Mouse (Mus musculus) retina, adult 2 months (tissue): ENCODE results near the gene Fam49a.
"Not testable (repeated sequence)": the region's sequence is repeated elsewhere in the genome, so short reads cannot be mapped to it uniquely, and the experiment has no call there.

Experiments used
- DNase-seq: peaks from one replicate; pipeline ENCODE4 v3.0.0-alpha.2; 2012; ENCODE audit warnings: low read depth, low spot score

Gene Fam49a

GRCm38 (mm10) chr12:12261987-12262971 is at the start of gene Fam49a:
Gene Fam49a, plus strand, starts transcription at chr12:12262139.
- no peak for DNase-seq

- DNase-seq = no peak
Measured at GRCm38 (mm10) chr12:12213536-12213935, 48.4 kb upstream of the Fam49a start.

GRCm38 (mm10) chr12:12218947-12219346 is 43.0 kb upstream of the Fam49a start:
- DNase-seq = no peak

GRCm38 (mm10) chr12:12220755-12221496 is 41.0 kb upstream of the Fam49a start:
- DNase-seq = no peak

GRCm38 (mm10) chr12:12222585-12223290 is 39.2 kb upstream of the Fam49a start:
- no peak for DNase-seq

GRCm38 (mm10) chr12:12223336-12223735 is 38.6 kb upstream of the Fam49a start:
- DNase-seq = no peak

- DNase-seq = no peak
Measured at GRCm38 (mm10) chr12:12225706-12226105, 36.2 kb upstream of the Fam49a start.

- no peak for DNase-seq
Measured at GRCm38 (mm10) chr12:12227594-12227993, 34.3 kb upstream of the Fam49a start.

GRCm38 (mm10) chr12:12230031-12230557 is 31.8 kb upstream of the Fam49a start:
- DNase-seq = no peak

- DNase-seq = no peak
Measured at GRCm38 (mm10) chr12:12232097-12232496, 29.8 kb upstream of the Fam49a start.

- no peak for DNase-seq
Measured at GRCm38 (mm10) chr12:12236978-12237377, 25.0 kb upstream of the Fam49a start.

GRCm38 (mm10) chr12:12239502-12239901 is 22.4 kb upstream of the Fam49a start:
- no peak for DNase-seq

GRCm38 (mm10) chr12:12243148-12243547 is 18.8 kb upstream of the Fam49a start:
- no peak for DNase-seq

GRCm38 (mm10) chr12:12247023-12247422 is 14.9 kb upstream of the Fam49a start:
- DNase-seq = not testable (repeated sequence)

GRCm38 (mm10) chr12:12249521-12249920 is 12.4 kb upstream of the Fam49a start:
- DNase-seq = no peak

- DNase-seq = no peak
Measured at GRCm38 (mm10) chr12:12253526-12253925, 8.4 kb upstream of the Fam49a start.

- DNase-seq = no peak
Measured at GRCm38 (mm10) chr12:12254139-12254538, 7.8 kb upstream of the Fam49a start.

GRCm38 (mm10) chr12:12260979-12261960 is 669 bp upstream of the Fam49a start:
- DNase-seq = no peak

GRCm38 (mm10) chr12:12263371-12263791 is 1.4 kb downstream of the Fam49a start:
- DNase-seq = no peak

- no peak for DNase-seq
Measured at GRCm38 (mm10) chr12:12264151-12264550, 2.2 kb downstream of the Fam49a start.
